Mouse (Mus musculus): ENCODE measurements around the gene Plekha1.

GRCm38 (mm10) chr7:130918260-130918659, 52.7 kb downstream of the Plekha1 start:
- TF ChIP-seq CTCF (IDR thresholded peaks at IDR 0.05; ENCODE audit: extremely low read depth, insufficient read depth, low read length): no peak
- TF ChIP-seq POLR2A (IDR thresholded peaks at IDR 0.05; ENCODE audit: extremely low read depth, insufficient read depth, low read length): no peak
